Mouse (Mus musculus) liver, embryonic 14.5 days (tissue): Measurements from ENCODE around the gene Dock2. TPM values are rescaled to one million over a fixed set of nuclear protein-coding genes. Genes with fewer than 3 reads are reported as not detected.

Experiments
- ATAC-seq: fragments of 200-750 bp; cut with Nextera tagmentation; 2 replicates; pipeline ENCODE4 v1.8.0; 2017; ENCODE audit warnings: moderate number of reproducible peaks, mild to moderate bottlenecking, moderate library complexity; ENCODE audit not compliant: insufficient read depth
- DNase-seq, 3 experiments: peaks; one replicate each; pipeline ENCODE4 v3.0.0-alpha.2; 2012 to 2013; ENCODE audit warnings: low read depth in 3 of 3, low spot score in 3 of 3
- H3K27ac ChIP-seq: fragments of 300-500 bp; sonication (generic); 2 replicates; pipeline ENCODE4 v1.5.1; 2014; ENCODE audit warnings: moderate library complexity, mild to moderate bottlenecking, control low read depth, inconsistent platforms
- H3K27me3 ChIP-seq: fragments of 300-500 bp; sonication (generic); 2 replicates; pipeline ENCODE4 v1.6.1; 2014; ENCODE audit warnings: mild to moderate bottlenecking, low read length, moderate library complexity; ENCODE audit not compliant: control insufficient read depth, insufficient read depth
- H3K36me3 ChIP-seq: fragments of 300-500 bp; sonication (generic); replicated peaks from 2 replicates; pipeline ENCODE4 v1.6.1; 2014; ENCODE audit warnings: low read depth; ENCODE audit not compliant: control insufficient read depth, insufficient read depth
- H3K4me1 ChIP-seq, 2 experiments: fragments of 200-500 bp in 1 of 2; fragments of 300-500 bp in 1 of 2; sonication (generic) in 1 of 2; replicated peaks; 2 replicates each; pipeline ENCODE4 v1.6.1; 2012 to 2014; ENCODE audit warnings: antibody characterized with exemption in 1 of 2, inconsistent platforms in 1 of 2, low read length in 1 of 2; ENCODE audit not compliant: control insufficient read depth in 2 of 2, insufficient read depth in 2 of 2
- H3K4me2 ChIP-seq: fragments of 300-500 bp; sonication (generic); 2 replicates; pipeline ENCODE4 v1.6.1; 2014; ENCODE audit warnings: low read depth, mild to moderate bottlenecking, control low read depth, moderate library complexity
- H3K4me3 ChIP-seq, 2 experiments: fragments of 200-500 bp in 1 of 2; fragments of 300-500 bp in 1 of 2; sonication (generic) in 1 of 2; 2 replicates each; pipeline ENCODE4 v1.5.1; 2012 to 2014; ENCODE audit warnings: low read depth in 2 of 2, low read length in 2 of 2, mild to moderate bottlenecking in 2 of 2, control low read depth in 1 of 2, inconsistent platforms in 1 of 2, moderate library complexity in 1 of 2; ENCODE audit not compliant: insufficient read depth in 1 of 2
- H3K9ac ChIP-seq: fragments of 300-500 bp; sonication (generic); replicated peaks from 2 replicates; pipeline ENCODE4 v1.6.1; 2014; ENCODE audit warnings: mild to moderate bottlenecking, control low read depth, moderate library complexity
- H3K9me3 ChIP-seq: fragments of 300-500 bp; sonication (generic); 2 replicates; pipeline ENCODE4 v1.6.1; 2016; ENCODE audit warnings: low read length, mixed read lengths; ENCODE audit not compliant: control insufficient read depth
- CTCF ChIP-seq: IDR thresholded peaks from 2 replicates; pipeline ENCODE4 v1.5.1; 2016; ENCODE audit warnings: antibody characterized with exemption, low read depth, control low read depth
- EP300 ChIP-seq: IDR thresholded peaks from 2 replicates; pipeline ENCODE4 v1.6.1; 2016; ENCODE audit warnings: antibody characterized with exemption, low read depth
- WGBS: fragments of 180-500 bp; shearing (Covaris S2); extraction: QIAGEN DNeasy Blood & Tissue Kit; methylation state at CpG from one replicate; pipeline ENCODE4 v1.1.7; 2014; ENCODE audit not compliant: insufficient replicate concordance; 5-methylcytosine and 5-hydroxymethylcytosine counted together
- polyA plus RNA-seq, 2 experiments: library from polyadenylated mRNA; depleted of rRNA in 1 of 2; stranded (reverse) in 1 of 2; unstranded in 1 of 2; fragments of >200 nt; fragmentation: Nextera tagmentation in 1 of 2; extraction: Ambion mirVana in 1 of 2; gene quantifications; 2 replicates each; pipeline versions ENCODE4 v1.2.1 to v1.2.3; 2012 to 2014

The Dock2 gene
- polyA plus RNA-seq, 2 experiments: 2.1 to 2.6 TPM

- Histone ChIP-seq H3K27ac (no peak overlapping the region), H3K4me3 (no peak overlapping the region), H3K4me1 (no peaks in the 10 kb centered on the region), H3K9me3 (no peaks in the 10 kb centered on the region), H3K36me3 (no peaks in the 10 kb centered on the region), H3K27me3 (no peaks in the 10 kb centered on the region), H3K4me2 (no peak overlapping the region), H3K9ac (no peak overlapping the region)
- ATAC-seq (no peak), DNase-seq (no peak)
- TF ChIP-seq EP300 (no peak), CTCF (no peak)
- WGBS: 75% methylated on average over 4 of the region's 4 CpGs
Observed at GRCm38 (mm10) chr11:34430940-34431339, 352.8 kb downstream of the Dock2 start.

GRCm38 (mm10) chr11:34427212-34427611 lies 356.5 kb downstream of the Dock2 start:
- Histone ChIP-seq H3K4me1 (no peaks in the 10 kb centered on the region), H3K27me3 (no peaks in the 10 kb centered on the region), H3K27ac (no peak overlapping the region), H3K9ac (no peak overlapping the region), H3K9me3 (no peaks in the 10 kb centered on the region), H3K36me3 (no peaks in the 10 kb centered on the region), H3K4me3 (no peak overlapping the region), H3K4me2 (no peak overlapping the region)
- TF ChIP-seq EP300 (no peak), CTCF (no peak)
- 57% methylated on average over 5 of the region's 5 CpGs for WGBS
- DNase-seq (no peak), ATAC-seq (no peak)

- DNase-seq (no peak), ATAC-seq (no peak)
- H3K27me3 ChIP-seq: no peaks in the 10 kb centered on the region
- 58% methylated on average over 1 of the region's 1 CpGs for WGBS
- no peaks in the 10 kb centered on the region for H3K4me1 ChIP-seq
- TF ChIP-seq CTCF (no peak), EP300 (no peak)
- no peaks in the 10 kb centered on the region for H3K9me3 ChIP-seq
- no peak overlapping the region for H3K27ac ChIP-seq
- no peak overlapping the region for H3K4me3 ChIP-seq
- H3K36me3 ChIP-seq: no peaks in the 10 kb centered on the region
- no peak overlapping the region for H3K9ac ChIP-seq
- no peak overlapping the region for H3K4me2 ChIP-seq
Observed at GRCm38 (mm10) chr11:34424546-34424945, 359.1 kb downstream of the Dock2 start.

- Histone ChIP-seq H3K4me2 (no peak overlapping the region), H3K9ac (no peak overlapping the region), H3K27me3 (no peaks in the 10 kb centered on the region), H3K27ac (no peak overlapping the region), H3K36me3 (no peaks in the 10 kb centered on the region), H3K9me3 (no peaks in the 10 kb centered on the region), H3K4me1 (no peaks in the 10 kb centered on the region), H3K4me3 (no peak overlapping the region)
- TF ChIP-seq EP300 (no peak), CTCF (no peak)
- no peak for ATAC-seq
- DNase-seq: no peak
- WGBS: 72% methylated on average over 6 of the region's 6 CpGs
Observed at GRCm38 (mm10) chr11:34421061-34421460, 362.6 kb downstream of the Dock2 start.

GRCm38 (mm10) chr11:34416619-34416979 lies 367.1 kb downstream of the Dock2 start:
- no peaks in the 10 kb centered on the region for H3K36me3 ChIP-seq
- no peak overlapping the region for H3K4me3 ChIP-seq
- H3K27ac ChIP-seq: no peak overlapping the region
- no peaks in the 10 kb centered on the region for H3K4me1 ChIP-seq
- whole genome bisulfite sequencing: 67% methylated on average over 3 of the region's 3 CpGs
- H3K9ac ChIP-seq: no peak overlapping the region
- H3K9me3 ChIP-seq: no peaks in the 10 kb centered on the region
- DNase-seq: no peak
- no peak for TF ChIP-seq EP300
- no peak for TF ChIP-seq CTCF
- H3K4me2 ChIP-seq: no peak overlapping the region
- H3K27me3 ChIP-seq: no peaks in the 10 kb centered on the region
- no peak for ATAC-seq
